Mouse (Mus musculus) right cerebral cortex, postnatal 14 days (tissue): ENCODE measurements around the gene Wwox.

Source experiments
- DNase-seq: peaks from one replicate; pipeline ENCODE4 v3.0.0; 2022

The Wwox gene

DNA sequence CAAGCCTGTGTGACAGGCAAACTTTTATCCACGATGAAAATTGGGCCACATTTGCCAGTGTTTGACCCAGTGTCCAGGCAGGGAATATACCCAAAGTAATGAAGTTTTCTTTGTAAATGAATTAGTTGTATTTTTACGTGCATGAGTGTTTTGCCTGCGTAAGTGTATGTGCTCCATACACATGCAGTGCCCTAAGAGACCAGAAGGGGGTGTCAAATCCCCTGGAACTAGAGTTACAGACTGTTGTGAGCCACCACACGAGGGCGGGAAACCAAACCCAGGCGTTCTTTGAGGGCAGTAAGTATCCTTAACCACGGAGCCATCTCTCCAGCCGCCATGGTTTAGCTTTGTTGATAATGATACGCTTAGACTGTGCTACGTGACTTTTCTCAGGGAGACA lies 755.9 kb downstream of the Wwox start:
- no peak for DNase-seq

DNA sequence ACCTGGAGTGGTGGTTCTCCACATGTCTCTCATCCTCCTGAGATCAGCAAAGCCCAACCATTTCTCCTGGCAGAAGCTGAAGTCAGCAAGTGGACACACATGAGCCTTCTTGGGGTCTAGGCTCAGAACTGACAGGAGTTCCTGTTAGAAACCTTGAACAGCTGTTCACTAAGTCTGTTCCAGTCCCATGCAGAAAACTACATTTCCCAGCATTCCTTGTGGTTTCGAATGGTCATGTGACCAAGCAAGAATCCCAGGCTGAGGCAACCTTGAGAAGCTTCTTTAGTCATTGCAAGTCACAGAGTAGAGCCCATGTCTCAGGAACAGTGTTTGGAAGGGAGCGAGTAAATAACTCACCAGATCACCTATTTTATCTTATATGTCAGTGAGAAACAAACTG lies 757.4 kb downstream of the Wwox start:
- no peak for DNase-seq

DNA sequence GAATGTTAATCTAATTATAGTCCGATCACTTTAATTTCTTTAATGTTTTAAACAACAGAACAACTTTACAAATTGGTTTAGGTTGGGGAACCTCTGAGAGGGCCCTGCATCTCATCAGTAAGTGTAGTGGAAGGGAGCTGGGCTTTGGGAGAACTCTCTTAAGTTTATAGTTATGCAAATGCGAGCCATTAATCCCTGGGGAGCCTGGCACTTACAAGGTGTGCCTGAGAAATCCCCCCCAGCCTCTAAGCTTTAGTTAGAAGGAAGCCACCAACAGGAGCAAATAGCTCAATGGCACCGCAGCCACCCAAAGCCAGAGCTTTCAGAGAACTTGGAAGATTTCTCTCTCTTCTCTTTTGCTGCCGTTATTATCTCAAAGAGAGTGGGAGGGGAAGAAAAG lies 759.7 kb downstream of the Wwox start:
- DNase-seq, result no peak

DNA sequence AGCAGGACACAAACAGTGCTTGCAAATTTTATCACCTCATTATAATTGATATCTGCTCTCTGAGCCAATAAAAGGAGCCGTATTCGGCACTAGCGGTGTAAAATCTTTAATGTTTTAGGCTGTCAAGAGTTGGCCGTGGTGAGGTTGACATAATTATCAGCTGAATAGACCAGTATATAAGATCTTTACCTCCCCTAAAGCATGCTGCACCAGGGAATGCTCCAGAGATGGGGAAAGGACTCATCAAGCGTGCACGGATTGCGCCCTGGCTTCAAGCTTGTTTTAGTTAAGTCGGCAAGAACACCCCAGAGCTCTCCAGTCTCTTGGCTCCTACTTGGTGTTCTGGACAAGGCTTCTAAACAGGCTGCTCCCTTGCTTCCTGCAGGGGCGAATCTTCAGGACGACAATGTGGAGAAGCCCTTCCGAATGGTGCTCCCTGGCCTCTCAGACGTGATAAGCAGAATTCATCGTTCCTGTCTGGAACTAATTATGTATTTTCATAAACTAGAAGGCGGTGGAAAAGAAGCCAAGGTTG lies 760.2 kb downstream of the Wwox start:
- no peak for DNase-seq

DNA sequence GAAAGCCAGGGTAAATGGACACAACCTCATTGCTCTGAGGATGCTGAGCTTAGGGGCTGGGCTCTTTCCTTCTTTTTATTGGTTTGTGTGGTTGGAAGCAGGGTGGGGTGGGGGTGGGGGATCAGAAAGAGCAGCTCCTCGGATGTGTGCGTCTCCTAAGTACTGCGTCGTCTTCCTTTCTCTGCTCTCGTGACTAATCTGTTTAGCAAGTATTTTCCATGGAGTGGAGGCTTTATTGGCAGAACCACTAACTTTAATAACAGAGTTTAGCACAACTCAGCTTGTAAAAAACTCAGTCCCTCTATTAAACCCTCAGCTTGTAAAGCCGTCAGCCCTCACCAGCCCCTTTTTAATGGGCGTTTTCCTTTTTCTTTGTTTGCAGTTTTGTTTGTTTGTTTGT lies 762.3 kb downstream of the Wwox start:
- no peak for DNase-seq

DNA sequence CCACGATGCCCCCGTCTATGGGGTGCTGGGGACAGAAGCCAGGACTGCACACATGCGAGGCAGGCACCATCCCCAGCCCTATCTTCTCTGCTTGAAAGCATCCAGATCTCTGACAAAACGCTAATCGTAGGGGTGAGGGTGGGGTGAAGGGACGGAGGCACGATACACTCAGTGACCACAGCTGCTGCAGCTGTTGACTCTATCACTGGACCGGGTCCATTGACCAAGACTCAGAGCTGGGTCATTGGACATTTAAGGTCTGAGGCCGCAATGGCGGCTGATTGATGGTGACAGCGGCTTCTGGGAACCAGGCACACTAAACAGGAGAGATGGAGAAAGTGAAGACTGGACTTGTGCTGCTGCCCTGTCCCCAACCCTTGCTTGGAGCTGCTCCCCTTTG lies 768.0 kb downstream of the Wwox start:
- no peak for DNase-seq

DNA sequence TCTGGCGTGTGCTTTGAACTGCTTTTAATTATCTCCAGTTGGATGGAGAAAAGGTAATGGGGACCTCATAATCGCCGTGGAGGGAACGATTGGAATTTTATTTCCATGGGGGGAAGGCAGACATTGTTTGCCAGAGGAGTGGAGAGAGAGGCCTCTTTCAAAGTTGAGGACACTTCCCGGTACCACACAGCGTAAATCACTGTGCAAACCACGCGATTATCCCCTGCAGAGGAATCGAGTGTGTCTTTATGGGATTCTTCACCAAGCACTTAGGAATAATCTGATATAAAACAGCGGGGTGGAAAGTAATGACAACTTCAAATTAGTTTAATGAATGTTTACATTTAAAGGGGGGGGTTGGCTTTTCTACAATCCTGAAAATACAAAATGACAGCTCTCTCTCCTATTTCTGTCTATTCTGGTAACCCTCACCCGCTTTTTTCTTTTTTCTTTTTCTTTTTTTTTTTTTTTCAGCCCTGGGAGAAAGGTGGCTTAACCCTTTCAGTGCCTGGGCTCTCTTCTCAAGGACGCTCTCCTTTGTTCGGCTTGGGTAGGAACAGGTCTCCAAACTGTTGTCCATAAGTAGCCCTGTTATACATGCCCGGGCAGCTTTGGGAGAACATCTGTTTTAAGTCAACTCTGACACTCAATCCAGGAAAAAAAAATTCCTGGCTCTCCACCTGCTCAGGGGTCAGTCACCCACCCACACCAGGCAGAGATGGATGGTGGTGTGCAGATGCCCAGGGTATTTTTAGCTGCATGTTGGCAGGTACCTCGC lies 769.1 kb downstream of the Wwox start:
- no peak for DNase-seq

DNA sequence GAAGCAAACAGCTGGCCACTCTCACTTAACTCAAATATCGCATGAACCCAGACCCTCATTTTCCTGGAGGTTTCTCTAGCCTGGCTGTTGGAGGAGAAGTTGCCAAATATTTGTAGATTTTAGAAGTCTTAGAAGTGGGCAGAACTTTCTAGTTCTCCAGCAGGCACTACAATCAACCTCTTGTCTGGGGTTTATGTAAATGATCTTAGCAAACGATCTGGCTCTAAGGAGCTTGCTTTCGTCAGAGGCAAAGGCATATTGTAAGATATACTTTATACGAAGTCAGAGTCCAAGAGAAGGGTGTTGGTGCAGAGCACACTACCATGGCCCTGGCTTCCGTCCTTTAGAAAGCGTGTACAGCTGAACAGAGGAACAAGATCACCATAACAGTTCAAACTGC lies 770.6 kb downstream of the Wwox start:
- no peak for DNase-seq

DNA sequence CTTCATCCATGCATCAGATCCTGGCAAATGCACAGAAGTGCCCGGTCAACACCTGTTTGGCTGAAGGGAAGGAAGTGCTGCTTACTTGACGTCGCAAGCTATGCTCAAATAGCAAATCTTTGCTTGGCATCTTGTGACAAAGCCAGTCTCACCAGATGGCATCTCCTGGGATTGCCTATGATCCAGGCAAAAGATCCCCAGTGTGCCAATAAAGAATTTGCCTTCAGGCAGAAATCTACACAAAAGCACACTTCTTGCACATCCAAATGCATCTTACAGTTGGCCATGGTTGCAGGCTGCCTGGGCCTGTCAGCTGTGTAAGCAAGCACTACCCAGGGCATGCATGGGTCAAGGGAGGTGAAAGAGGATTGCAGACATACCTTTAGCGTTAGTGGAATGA lies 773.7 kb downstream of the Wwox start:
- DNase-seq, result no peak

DNA sequence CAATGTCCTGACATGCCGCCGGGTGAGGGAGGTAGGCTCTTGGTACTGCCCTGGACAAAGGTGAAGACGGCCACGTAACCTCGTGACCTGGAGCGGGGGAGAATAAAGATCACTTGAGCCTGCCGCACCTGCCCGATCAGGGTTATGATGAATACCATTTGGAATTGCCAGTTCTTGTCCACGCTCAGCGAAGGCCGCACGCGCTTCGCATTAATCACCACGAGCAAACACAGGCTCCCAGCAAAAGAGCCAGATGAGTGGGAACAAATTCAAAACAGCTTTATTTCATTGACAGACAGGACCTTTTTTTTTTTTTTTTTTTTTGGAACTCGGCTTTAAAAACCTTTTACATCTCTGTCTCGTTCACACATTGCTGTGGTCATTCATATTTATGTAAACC lies 775.4 kb downstream of the Wwox start:
- no peak for DNase-seq

DNA sequence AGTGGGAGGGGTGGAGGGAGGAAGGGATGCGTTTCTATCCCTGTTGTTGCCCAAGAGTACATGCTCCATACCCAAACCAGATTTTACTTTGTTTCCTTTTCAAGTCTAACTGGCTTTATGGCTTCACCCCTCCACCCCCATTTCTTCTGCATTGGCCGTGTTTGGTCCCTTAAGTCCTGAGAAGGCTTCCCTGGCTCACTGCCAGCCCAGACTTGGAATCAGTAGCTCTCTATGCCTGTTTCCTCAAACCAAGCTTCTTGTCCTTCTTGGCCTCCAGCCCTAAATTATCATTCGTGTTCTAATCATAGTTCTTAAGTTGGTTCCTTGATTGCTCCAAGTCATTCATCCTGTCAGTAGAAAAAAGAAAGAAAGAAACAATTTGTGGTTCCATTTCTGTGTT lies 777.3 kb downstream of the Wwox start:
- peak; percentile 17 for DNase-seq

DNA sequence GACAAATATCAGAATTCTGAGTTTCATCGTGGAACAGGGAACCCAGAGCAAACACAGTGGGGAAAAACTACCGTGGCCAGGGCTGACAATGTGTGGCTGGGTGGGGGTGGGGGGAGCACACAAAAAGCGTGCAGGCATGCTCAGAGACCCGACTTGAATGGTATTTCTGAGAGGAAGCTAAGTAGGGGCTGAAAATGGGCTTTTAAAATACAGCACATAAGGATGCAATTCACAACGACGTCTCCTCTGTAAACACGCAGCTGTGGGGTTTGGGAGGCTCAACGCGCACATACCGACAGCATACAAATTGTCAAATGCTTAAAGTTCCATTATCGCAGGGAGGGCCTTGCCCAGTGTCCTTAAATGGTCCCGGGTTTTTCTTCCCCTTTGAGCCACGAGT lies 783.1 kb downstream of the Wwox start:
- no peak for DNase-seq

DNA sequence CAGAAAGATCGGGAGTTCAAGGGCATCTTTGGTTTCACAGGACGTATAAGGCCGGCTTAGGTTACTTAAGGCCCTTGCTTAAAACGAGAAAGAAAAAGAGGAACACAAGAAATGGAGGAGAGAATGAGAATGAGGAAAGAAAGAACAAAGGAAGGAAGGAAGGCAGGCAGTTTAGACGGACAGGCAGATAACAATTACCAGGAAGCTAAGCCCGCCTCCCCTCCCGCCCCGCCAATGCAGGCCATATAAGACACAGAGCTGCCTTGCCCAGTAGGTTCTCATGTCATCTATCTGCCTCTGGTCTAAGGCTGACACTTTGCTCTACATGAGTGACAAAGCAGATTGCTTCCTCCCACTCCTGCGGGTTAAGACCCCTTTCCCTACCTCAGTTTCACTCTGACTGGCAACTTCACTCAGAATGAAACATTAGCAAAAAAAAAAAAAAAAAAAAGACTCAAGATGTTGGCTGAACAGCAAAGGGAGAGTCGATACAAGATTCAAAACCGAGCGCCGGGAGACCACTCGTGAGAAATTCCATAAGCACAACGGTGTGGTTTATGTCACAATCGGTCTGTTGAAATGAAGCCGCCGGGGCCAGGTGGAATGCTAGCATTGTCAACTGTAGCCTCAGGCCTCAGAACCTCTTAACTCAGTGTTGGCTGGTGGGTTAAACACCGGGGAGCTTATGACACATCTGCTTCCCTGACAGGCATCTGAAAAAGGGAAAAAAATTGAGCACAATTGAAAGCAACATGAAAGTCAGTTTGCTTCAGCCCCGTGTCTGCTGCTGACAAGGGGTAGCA lies 787.5 kb downstream of the Wwox start:
- no peak for DNase-seq

DNA sequence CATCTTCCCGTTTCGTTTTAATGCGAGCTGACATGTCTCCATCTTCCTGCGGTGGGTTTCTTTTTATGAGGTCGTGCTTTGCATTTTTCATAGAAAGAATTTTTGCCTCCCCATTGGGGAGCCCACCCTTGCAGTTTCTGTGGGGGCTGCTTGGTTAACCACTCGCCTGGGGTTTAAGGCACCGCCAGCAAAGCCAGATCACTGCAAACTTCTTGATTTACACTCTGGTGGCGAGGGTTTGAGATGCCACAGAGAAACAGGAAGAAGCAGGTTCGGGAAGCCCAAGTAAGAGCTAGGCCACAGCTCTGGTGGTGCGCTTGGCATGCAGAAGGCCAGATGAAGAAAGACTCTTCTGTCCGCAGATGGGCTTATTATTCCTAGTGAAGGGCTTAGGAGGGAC lies 789.4 kb downstream of the Wwox start:
- DNase-seq, result no peak

DNA sequence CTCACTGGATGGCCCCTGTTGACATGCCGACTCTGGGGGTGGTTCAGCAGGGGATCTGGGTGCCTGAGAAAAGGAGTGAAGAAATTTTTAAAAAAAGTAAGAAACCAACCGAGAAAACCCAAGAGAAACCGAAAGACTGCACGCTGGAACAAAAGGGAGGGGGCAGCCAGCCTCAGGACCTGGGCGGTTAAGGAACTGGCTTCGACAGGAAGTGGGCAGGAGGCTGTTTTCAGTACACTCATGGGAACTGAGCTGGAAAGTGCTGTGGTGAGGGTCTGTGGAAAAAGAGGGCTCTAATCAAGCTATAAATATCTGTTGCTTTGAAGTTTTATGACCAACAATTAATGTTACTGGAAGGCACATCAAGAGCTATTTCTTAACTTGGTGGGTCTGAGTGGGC lies 794.6 kb downstream of the Wwox start:
- no peak for DNase-seq

DNA sequence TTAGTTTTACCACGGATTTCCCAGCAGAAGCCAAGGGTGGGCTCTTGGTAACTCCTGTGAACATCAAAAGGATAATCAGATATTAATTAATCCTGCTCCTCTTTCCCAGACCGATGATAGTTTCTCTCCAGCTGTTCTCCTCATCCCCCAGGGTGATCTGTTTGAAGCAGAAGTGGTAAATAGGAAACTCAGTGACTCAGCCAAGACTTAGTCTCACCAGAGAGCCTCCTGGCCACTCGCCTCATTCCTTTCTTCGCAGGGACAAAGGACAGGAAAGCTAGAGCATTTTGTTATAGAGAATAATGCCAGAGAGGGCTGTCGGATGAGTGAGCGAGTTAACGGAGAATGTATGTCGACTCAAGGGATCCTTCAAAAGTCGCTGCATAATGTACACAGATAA lies 798.1 kb downstream of the Wwox start:
- DNase-seq, result no peak

DNA sequence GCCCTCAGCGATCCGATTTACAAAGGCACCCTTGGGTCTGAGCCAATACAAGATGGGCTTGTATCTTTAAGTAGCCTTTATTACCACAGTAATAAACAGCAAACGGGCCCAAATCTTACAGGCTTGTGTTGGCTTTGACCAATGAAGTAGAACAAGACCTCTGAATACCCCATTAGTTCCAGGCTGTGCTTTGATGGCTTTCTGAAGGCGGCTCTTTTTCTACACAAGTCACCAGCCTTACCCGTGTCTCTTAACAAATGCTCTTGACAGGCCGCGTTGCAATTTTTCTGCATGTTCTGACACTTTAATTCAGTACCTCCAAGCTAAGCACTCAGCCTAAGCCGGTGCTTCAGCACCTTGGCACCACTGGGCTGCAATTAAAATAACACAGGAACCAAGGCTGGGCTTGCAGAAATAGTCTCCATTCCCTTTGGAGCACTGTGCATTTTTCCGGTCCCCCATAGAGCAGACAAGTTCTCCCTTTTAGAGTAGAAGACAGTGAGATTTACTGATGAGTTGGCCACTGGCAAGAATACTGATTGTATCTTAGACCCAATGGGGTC lies 804.1 kb downstream of the Wwox start:
- DNase-seq, result no peak

DNA sequence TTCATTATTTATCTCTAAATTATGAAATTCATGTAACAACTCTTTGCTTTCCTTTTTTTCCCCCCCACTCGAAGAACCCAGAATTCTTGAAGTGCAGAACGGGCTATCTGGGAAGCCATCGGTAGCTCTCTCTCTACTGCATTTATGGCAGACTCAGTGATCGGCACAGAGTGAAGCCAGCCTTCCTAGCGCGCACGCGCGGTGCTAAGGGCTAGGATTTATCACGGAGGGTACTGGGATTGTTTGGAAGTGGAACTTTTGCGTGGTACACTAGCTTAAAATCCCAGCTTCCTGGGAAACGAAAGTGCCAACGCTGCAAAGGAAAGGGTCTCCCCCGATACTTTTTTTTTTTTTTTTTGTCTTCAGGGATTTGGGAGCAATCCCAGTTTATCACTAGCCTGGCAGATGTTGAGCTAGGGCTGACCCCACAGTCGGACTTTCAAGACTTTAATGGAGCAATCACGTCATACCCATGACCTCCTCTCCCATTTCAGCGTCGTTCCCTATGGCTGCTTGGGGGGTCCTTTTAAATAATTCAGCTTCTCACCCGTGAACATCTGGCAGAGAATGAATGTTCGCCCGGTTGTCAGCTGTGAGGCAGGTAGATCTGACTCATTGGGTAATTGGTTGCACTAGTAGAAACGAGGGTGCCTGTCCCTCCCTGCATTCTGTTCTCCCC lies 810.4 kb downstream of the Wwox start:
- DNase-seq, result peak; percentile 14

DNA sequence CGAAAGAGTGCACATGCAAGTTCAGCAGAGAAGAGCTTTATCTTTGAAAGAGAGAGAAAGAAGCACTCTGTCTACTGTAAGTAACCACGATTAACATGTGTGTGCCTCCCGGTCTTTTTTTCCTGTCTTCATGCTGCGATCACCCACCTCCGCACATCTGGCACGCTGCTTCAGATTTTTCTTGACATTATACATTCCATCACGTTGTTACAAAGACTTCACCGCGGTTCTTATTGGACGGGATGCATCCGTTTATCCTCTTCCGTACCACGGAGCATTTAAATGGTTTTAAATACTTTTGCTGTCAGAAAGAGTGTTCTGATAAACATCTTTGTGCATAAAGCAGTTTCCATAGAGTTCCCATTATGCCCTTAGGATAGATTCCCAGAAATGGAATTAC lies 816.1 kb downstream of the Wwox start:
- no peak for DNase-seq

DNA sequence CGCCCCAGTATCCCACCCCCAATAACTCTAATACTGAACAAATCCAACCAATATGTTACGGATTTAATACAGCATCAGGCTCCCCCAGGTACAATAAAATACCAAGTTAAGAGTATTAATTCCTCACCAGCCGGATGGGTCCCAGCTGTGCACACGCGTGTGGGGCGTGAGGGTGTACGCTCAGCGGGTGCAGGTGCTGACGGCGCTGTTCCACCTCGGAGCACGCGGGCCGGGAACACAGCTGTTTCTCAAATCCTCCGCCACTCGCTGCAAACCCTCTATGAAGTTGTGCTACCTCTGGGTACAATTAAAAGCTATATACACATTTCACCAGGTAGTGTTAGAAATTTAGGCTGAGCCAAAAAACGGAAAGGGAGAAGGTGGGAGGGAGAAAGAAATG lies 818.0 kb downstream of the Wwox start:
- no peak for DNase-seq

DNA sequence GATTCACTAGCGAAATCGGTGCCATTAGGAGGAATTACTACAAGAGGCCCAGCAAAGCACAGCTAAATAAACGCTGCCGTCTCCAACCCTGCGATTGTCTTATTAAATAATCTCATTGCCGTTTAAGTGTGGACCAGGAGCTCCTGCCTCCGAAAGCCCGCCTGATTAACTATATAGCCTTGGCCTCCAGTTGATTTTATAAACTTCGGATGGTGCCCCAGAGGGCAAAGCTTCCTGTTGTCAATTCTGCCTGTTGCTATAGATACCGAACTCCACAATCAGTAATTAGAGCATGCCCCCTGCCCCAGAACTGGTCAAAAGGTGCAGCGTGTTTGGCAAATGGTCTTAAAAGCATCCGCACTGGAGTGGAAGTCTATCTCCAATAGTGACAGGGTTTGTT lies 820.4 kb downstream of the Wwox start:
- no peak for DNase-seq

DNA sequence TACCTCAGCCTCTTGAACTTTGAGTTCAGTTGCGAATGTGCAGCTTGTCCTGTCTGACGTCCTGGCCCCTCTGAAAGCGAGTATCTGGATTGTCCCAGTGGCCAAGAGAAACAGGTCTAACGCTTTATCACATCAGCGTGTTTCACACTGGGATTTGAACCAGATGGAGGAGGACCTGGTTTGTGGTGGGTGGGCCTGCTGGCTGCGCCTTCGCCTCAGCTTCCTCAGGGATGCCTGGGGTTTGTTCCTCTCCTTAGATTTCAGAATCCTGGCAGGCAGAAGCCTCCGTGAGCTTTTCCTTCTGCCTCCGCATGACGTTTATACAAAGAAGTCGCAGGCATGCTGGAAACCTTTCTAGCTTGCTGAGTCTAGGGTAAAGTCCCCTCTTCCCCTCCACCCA lies 827.7 kb downstream of the Wwox start:
- no peak for DNase-seq

DNA sequence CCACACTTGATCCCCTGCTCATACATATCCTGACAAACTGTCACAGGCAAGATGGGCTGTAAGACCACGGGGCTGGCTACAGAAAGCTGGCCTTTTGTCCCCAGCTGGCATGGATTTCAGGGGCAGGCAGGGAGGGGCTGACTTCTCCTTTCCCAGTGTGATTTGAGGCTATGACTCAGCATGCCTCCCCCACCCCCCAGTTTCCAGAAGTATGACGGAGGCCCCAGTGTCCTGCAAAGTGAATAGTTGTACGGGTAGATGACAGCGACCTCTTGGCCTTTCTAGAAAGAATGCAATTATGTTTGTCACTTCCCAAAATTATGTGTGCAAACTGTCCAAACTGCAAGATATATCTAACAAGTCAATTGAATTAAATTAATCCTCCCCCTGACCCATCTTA lies 830.1 kb downstream of the Wwox start:
- no peak for DNase-seq

DNA sequence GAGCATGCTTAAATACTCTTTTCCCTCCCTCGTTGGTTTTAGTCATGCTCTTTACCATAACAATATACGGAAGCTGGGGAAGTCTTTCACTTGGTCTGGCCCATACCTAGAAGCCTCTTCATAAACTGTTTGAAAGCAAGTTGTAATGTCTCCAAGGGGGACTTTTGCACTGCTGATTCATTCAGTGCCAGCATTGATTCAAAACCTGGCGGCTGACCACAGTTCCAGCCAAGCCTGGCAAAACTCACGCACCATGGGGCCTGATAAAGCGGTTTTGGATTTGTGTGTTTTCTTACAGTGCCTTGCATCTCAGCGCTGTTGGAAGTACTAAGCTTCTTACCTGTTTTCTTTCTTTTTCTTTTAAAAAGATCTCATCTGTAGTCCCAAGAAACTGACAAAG lies 834.5 kb downstream of the Wwox start:
- no peak for DNase-seq
